Mouse (Mus musculus) c-Kit-positive CD71-positive TER-119-negative erythroid progenitor cells, embryonic 14.5 days (primary cell): ENCODE measurements around the gene Sspn.

ENCODE experiments used
- DNase-seq: peaks from one replicate; pipeline ENCODE4 v3.0.0-alpha.2; 2013; ENCODE audit warnings: low read depth

The Sspn gene

GRCm38 (mm10) chr6:145972836-145973235 is 41.4 kb downstream of the Sspn start:
- no peak for DNase-seq

- DNase-seq: no peak
These were observed 41.9 kb downstream of the Sspn start for GRCm38 (mm10) chr6:145973356-145973755.

- no peak for DNase-seq
These were observed 43.3 kb downstream of the Sspn start for GRCm38 (mm10) chr6:145974766-145975165.

GRCm38 (mm10) chr6:145977344-145977743 is 45.9 kb downstream of the Sspn start:
- DNase-seq: no peak

- DNase-seq: no peak
These were observed 46.5 kb downstream of the Sspn start for GRCm38 (mm10) chr6:145977771-145978450.

GRCm38 (mm10) chr6:145981074-145981473 is 49.6 kb downstream of the Sspn start:
- no peak for DNase-seq

- no peak for DNase-seq
These were observed 50.9 kb downstream of the Sspn start for GRCm38 (mm10) chr6:145982335-145982734.

- no peak for DNase-seq
These were observed 59.1 kb downstream of the Sspn start for GRCm38 (mm10) chr6:145990578-145990977.

- no peak for DNase-seq
These were observed 61.1 kb downstream of the Sspn start for GRCm38 (mm10) chr6:145992526-145992925.

- DNase-seq: no peak
These were observed 61.5 kb downstream of the Sspn start for GRCm38 (mm10) chr6:145992985-145993384.

- no peak for DNase-seq
These were observed 67.0 kb downstream of the Sspn start for GRCm38 (mm10) chr6:145998314-145999007.

- DNase-seq: no peak
These were observed 69.3 kb downstream of the Sspn start for GRCm38 (mm10) chr6:146000767-146001166.

- no peak for DNase-seq
These were observed 70.2 kb downstream of the Sspn start for GRCm38 (mm10) chr6:146001396-146002191.

- DNase-seq: no peak
These were observed 72.7 kb downstream of the Sspn start for GRCm38 (mm10) chr6:146004174-146004601.

- DNase-seq: no peak
These were observed 73.9 kb downstream of the Sspn start for GRCm38 (mm10) chr6:146005129-146005886.

GRCm38 (mm10) chr6:146005935-146006564 is 74.6 kb downstream of the Sspn start:
- DNase-seq: no peak

GRCm38 (mm10) chr6:146006753-146007152 is 75.3 kb downstream of the Sspn start:
- DNase-seq: no peak

- no peak for DNase-seq
These were observed 77.1 kb downstream of the Sspn start for GRCm38 (mm10) chr6:146008450-146008981.

GRCm38 (mm10) chr6:146009163-146009915 is 77.9 kb downstream of the Sspn start:
- no peak for DNase-seq

GRCm38 (mm10) chr6:146010093-146010764 is 78.8 kb downstream of the Sspn start:
- DNase-seq: no peak
